Mouse (Mus musculus) fat pad, adult 2 months (tissue): ENCODE results near the gene Gm10487.
"Not testable (repeated sequence)": the region's sequence is repeated elsewhere in the genome, so short reads cannot be mapped to it uniquely, and the experiment has no call there.

Experiments used
- DNase-seq: peaks from one replicate; pipeline ENCODE4 v3.0.0-alpha.2; 2011; ENCODE audit warnings: low read depth, low spot score; ENCODE audit errors: extremely low read depth

Gene Gm10487

DNA sequence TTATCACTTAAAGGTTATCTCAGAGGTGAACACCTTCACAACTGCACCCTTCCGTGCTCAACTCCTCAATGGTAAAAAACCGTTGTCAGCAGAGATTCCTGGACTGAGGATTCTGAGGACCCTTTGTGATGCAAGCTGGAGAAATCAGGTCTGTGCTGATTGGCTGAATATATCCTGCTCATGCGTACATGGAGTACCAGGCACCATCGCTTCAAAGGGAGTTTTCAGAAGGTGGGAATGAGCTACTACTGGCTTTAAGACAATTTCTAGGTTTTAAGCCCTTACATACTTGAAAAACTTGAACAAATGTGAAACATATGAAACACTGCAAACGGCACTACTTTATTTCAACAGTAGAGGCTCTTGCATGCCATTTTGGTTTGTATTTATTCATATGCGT lies at the start of gene Gm10487:
Gm10487 (minus strand) TSS at position 101 of the 400 bp plus-strand sequence.
- not testable (repeated sequence) for DNase-seq
